Mouse (Mus musculus) ES-E14 (cell line): ENCODE measurements around the gene Gm960.

Source experiments
- CHD2 ChIP-seq: IDR thresholded peaks from 2 replicates; pipeline ENCODE4 v1.6.1; 2014; ENCODE audit warnings: mild to moderate bottlenecking, low read depth, low read length, inconsistent platforms
- ZNF384 ChIP-seq: IDR thresholded peaks from 2 replicates; pipeline ENCODE4 v1.6.1; 2012; ENCODE audit warnings: low read depth, low read length, inconsistent platforms

- TF ChIP-seq CHD2: no peak
- TF ChIP-seq ZNF384: no peak
Observed at GRCm38 (mm10) chr19:4712156-4712780, 13.8 kb upstream of the Gm960 start.
